Mouse (Mus musculus): ENCODE results near the gene Dync2li1. TPM values are rescaled to one million over a fixed set of nuclear protein-coding genes. Genes with fewer than 3 reads are reported as not detected.
A peak's percentile ranks its signal among the peaks of the same experiment; 100 is the strongest.

Gene Dync2li1
- polyA plus RNA-seq (2012; rRNA removed) = 25.2 and 29.6 TPM in 2 replicates

- DNase-seq (ENCODE audit: extremely low spot score in 1 of 2, low spot score in 1 of 2) = peak; percentile 84 to 92
These were observed at the start of gene Dync2li1 for GRCm38 (mm10) chr17:84626276-84626856. Dync2li1 (plus strand) TSS chr17:84626496.

- no peak for DNase-seq (ENCODE audit: extremely low spot score in 1 of 2, low spot score in 1 of 2)
These were observed 49.5 kb upstream of the Dync2li1 start for GRCm38 (mm10) chr17:84576621-84577293.

GRCm38 (mm10) chr17:84579249-84579648 lies 47.0 kb upstream of the Dync2li1 start:
- no peak for DNase-seq (ENCODE audit: extremely low spot score in 1 of 2, low spot score in 1 of 2)

- DNase-seq (ENCODE audit: extremely low spot score in 1 of 2, low spot score in 1 of 2) = no peak
These were observed 46.5 kb upstream of the Dync2li1 start for GRCm38 (mm10) chr17:84579817-84580216.

- DNase-seq (ENCODE audit: extremely low spot score in 1 of 2, low spot score in 1 of 2) = no peak
These were observed 45.5 kb upstream of the Dync2li1 start for GRCm38 (mm10) chr17:84580821-84581220.

- DNase-seq (ENCODE audit: extremely low spot score in 1 of 2, low spot score in 1 of 2) = no peak
These were observed 44.4 kb upstream of the Dync2li1 start for GRCm38 (mm10) chr17:84581740-84582414.

- DNase-seq (ENCODE audit: extremely low spot score in 1 of 2, low spot score in 1 of 2) = no peak
These were observed 42.2 kb upstream of the Dync2li1 start for GRCm38 (mm10) chr17:84584107-84584506.

- peak; percentile 72 to 78 for DNase-seq (ENCODE audit: extremely low spot score in 1 of 2, low spot score in 1 of 2)
These were observed 41.2 kb upstream of the Dync2li1 start for GRCm38 (mm10) chr17:84585104-84585503.

GRCm38 (mm10) chr17:84590065-84590464 lies 36.2 kb upstream of the Dync2li1 start:
- no peak for DNase-seq (ENCODE audit: extremely low spot score in 1 of 2, low spot score in 1 of 2)

GRCm38 (mm10) chr17:84591431-84592150 lies 34.7 kb upstream of the Dync2li1 start:
- DNase-seq (ENCODE audit: extremely low spot score in 1 of 2, low spot score in 1 of 2) = no peak

GRCm38 (mm10) chr17:84596015-84596441 lies 30.3 kb upstream of the Dync2li1 start:
- DNase-seq (ENCODE audit: extremely low spot score in 1 of 2, low spot score in 1 of 2) = no peak

- no peak for DNase-seq (ENCODE audit: extremely low spot score in 1 of 2, low spot score in 1 of 2)
These were observed 29.8 kb upstream of the Dync2li1 start for GRCm38 (mm10) chr17:84596501-84596900.

- DNase-seq (ENCODE audit: extremely low spot score in 1 of 2, low spot score in 1 of 2) = no peak
These were observed 28.4 kb upstream of the Dync2li1 start for GRCm38 (mm10) chr17:84597859-84598258.

GRCm38 (mm10) chr17:84598928-84599327 lies 27.4 kb upstream of the Dync2li1 start:
- DNase-seq (ENCODE audit: extremely low spot score in 1 of 2, low spot score in 1 of 2) = no peak

- no peak for DNase-seq (ENCODE audit: extremely low spot score in 1 of 2, low spot score in 1 of 2)
These were observed 26.0 kb upstream of the Dync2li1 start for GRCm38 (mm10) chr17:84600051-84600983.

- no peak for DNase-seq (ENCODE audit: extremely low spot score in 1 of 2, low spot score in 1 of 2)
These were observed 24.5 kb upstream of the Dync2li1 start for GRCm38 (mm10) chr17:84601805-84602204.

GRCm38 (mm10) chr17:84603202-84603627 lies 23.1 kb upstream of the Dync2li1 start:
- no peak for DNase-seq (ENCODE audit: extremely low spot score in 1 of 2, low spot score in 1 of 2)

- DNase-seq (ENCODE audit: extremely low spot score in 1 of 2, low spot score in 1 of 2) = no peak
These were observed 22.4 kb upstream of the Dync2li1 start for GRCm38 (mm10) chr17:84603709-84604420.

- no peak for DNase-seq (ENCODE audit: extremely low spot score in 1 of 2, low spot score in 1 of 2)
These were observed 19.3 kb upstream of the Dync2li1 start for GRCm38 (mm10) chr17:84606976-84607375.

All from frontal cortex, adult 2 months (tissue).